Mouse (Mus musculus) cerebellum, adult 11-12 months (tissue): Measurements from ENCODE around the gene Dda1.
A peak's percentile ranks its signal among the peaks of the same experiment; 100 is the strongest.
"Not testable (repeated sequence)": the region's sequence is repeated elsewhere in the genome, so short reads cannot be mapped to it uniquely, and the experiment has no call there.

Experiments
- DNase-seq: peaks from one replicate; pipeline ENCODE4 v3.0.0; 2022

Gene Dda1

DNA sequence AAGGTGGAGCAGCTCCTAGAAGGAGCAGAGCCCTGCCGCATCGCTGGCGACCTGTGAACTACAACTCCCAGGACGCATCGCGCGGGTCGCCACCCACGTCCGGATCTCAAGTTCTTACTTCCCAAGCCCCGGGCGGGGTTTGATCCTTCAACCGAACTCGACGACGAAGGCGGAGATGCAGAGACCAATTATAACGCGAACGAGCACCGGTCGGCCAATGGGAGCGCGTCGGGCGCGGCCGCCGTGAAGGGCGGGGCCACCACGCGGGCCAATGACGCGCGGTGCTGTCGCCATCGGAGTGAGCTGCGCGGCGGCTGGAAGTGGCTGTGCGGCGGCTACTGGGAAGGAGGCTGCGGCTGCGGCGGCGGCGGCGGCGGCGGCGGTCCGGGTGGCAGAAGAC, at the start of gene Dda1:
TSS of gene Dda1 (plus strand) at position 284 of the 400 bp plus-strand sequence.
- peak; percentile 99 for DNase-seq

DNA sequence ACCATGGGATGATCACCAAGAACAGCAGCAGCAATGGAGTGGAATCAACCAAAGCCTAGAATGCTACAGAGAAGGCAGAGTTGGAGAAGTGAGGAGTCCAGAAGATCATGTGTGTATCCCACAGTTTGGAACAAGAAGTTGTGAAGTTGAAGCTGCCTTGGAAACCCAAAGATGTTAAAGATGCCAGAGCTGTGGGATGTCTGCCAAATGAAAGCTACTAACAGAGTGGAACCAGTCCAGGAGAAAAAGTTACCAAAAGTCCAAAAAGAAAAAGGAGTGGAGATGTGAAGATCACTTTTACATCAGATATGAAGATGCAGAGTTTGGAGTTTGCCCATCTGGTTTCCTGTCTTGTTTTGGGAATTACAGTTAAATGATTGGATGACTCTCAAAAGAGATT, 46.9 kb upstream of the Dda1 start:
- no peak for DNase-seq

DNA sequence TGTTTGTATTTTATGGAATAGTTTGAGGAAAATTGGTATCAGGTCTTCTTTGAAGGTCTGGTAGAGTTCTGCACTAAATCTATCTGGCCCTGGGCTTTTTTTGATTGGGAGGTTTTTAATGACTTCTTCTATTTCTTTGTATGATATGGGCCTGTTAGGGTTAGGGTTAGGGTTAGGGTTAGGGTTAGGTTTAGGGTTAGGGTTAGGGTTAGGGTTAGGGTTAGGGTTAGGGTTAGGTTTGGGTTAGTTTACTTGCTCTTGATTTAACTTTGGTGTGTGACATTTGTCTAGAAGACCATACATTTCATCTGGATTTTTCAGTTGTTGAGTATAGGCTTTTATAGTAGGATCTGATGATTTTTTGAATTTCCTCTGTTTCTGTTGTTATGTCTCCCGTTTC, 36.1 kb upstream of the Dda1 start:
- DNase-seq = not testable (repeated sequence)

DNA sequence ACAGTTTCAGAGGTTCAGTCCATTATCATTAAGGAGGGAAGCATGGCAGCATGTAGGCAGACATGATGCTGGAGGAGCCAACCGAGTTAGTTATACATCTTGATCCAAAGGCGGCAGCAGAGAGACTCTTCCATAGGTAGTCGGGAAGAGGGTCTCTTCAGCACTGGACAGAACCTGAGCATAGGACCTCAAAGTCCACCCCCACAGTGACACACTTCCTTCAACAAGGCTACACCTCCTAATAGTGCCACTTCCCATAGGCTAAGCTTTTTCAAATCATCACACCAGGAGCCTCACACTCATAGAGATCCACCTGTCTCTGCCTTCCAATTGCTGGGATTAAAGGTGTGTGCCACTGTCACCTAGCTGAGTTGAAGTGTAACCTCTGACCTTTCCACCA, 32.0 kb upstream of the Dda1 start:
- DNase-seq = no peak

DNA sequence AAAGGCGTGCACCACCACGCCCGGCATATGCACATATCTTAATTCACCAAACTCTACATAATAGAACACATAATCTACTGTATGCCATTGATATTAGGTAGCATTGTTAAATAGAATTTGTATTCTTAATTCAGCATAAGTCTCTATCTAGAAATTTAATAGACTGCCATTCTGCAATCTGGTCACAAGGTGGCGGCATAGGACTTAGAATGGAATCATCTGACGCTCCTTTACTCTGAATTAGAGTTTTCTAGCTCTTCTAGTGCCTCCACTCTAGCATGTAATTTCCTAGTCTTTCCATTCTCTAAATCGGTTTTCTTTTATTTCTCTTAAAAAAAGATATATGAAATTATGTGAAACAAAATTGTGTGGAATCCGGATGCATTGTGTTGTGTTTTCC, 27.6 kb upstream of the Dda1 start:
- no peak for DNase-seq

DNA sequence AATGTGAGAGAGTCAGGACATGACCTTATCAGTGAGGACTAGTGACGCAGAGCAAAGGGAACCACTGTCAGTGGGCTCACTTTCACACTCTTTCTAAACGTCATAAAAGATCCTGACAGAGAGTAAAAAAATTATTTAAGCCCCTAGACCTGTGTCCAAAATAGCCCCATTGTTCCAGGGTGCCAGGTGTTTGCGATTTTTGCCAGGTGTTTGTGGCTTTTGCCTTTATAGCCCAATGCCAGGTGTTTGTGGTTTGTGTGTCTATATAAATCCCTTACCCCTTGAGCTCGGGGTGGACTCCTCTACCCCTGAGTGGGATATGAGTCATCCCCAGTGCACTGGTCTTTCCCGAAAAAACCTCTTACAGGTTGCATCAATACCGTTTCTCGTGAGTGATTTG, 23.9 kb upstream of the Dda1 start:
- DNase-seq = no peak

DNA sequence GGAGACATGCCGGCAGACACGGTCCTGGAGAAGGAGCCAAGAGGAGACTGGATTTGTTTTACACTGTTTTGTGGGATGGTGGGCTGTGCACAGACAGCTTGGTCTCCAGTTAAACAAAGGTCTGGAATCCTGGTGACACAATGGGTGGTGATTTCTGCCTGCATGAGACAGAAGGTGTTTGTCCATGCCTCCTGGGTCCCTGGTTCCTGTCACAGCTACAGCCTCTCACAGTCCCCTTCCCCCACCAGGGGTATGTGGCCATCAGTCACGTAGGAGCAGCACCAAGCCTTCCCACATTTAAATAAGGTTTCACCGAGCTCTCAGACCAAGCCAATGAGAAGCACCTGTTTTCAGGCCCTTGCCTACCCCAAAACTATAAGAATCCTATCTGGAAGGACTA, 17.7 kb upstream of the Dda1 start:
- no peak for DNase-seq

DNA sequence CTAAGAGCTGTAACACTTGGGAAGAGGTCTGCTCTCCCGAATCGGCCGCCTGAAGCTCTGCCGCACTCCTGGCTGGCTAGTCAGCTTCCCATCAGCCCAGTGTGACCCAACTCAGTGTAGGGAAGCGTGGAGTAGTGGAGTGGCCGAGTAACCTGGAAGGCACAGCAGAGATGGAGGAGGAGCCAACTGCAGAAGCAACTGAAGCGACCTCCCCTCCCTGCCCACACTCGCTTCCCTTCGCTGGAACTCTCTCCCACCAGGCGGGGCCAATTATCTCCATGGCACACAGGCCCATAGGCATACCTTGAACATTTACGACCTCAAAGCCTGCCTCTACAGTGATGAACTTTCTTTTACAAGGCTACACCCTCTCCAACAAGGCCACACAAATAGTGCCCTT, 17.2 kb upstream of the Dda1 start:
- DNase-seq = no peak

DNA sequence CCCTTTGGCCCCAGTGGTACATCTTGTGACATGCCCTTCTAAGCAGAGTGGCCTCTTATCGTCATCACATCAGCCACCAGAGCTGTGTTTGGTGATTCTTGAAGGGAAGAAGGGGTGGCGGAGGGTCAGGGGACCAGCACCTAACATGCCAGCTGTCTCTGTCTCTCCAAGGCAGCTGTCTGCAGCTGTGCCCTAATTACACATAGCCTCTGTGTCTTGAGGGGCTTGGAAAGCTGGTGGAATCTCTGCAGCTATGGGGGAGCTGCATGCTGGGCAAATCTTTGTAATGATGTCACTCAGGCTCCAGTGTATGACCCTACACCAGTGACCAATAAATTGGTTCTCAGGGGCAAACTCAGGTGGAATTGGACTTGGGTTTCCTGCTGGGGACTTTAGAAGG, 16.3 kb upstream of the Dda1 start:
- DNase-seq = no peak

DNA sequence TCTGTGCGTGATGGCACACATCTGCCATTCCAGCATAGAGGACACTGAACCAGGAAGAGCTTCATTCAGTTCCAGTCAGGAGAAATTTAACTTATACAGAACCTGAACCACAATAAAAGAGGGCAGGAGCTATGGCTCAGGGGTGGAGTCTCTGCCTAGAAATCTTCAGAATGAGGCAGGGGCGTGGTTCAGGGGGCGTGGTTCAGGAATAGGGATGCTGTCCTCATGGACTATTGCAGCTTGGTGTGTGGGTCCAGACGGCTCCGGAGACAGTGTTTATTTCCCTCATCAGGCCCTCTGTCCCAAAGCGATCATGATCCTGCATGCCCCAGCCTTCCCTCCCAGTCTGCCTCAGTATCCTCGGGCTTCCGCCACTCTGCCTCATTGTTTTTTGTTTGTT, 14.3 kb upstream of the Dda1 start:
- no peak for DNase-seq

DNA sequence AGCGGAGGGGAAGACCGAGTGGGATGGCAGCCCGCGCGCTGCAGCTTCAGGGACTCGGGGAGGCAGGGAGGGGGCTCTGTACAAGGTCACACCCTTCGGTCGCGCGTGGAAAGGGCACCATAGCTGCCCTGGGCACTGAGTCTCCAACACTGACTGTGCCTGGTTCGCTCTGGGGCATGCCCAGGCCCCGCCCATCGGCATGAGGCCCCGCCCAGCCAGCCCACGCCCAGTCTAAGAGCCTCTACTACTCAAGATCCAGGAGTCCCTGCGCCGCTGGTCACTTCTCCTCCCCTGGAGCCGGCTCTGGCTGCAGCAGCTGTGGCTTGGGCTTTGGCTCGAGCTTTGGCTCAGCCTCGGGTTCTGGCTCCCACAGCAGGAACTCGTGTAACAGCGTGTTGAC, 12.1 kb upstream of the Dda1 start:
- DNase-seq = peak; percentile 45

DNA sequence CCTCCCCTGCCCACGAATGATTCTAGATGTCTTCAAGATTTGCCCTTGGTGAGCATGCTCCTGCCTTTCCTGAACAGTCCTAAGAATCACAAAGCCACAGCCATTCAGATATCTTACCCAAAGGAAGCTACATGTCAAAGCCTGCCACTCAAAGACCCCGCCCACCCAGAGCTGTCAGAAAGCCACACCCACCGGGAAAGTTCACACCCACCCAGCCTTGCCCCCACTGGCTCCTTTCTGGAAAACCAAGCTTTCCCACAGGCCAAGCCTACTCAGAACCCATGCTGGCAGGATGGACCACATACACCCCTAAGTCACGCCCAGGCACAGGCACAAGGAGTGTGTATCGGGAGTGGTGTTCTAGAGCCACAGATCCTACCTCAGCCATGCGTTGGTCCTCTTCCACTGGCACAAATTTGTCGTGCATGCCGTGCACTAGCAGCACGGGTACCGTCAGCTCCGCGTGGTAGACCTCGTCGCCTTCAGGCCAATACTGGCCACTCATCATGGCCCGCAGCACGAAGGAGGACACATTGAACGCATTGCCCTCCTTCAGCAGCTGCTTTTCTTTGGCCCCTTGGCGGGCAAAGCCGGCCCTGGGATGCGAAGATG, 11.2 kb upstream of the Dda1 start:
- DNase-seq = peak; percentile 30

DNA sequence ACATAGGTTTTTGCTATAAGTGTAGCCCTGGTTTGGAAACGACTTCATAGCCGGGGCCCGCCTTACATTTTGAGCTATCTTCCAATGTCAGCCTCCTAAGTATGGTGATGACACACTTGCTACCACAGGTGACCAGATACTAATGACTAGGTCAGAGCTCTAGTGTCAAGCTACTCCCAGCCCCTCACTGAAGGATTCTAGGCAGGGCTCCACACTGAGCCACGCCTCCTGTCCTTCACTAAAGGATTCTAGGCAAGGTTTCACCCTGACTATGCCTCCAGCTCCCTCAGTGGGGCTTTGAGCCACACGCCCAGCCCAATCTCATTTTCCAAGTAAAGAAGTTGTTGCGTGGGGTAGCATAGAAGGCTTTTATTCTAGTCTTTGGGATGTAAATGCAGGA, 8.3 kb upstream of the Dda1 start:
- no peak for DNase-seq

DNA sequence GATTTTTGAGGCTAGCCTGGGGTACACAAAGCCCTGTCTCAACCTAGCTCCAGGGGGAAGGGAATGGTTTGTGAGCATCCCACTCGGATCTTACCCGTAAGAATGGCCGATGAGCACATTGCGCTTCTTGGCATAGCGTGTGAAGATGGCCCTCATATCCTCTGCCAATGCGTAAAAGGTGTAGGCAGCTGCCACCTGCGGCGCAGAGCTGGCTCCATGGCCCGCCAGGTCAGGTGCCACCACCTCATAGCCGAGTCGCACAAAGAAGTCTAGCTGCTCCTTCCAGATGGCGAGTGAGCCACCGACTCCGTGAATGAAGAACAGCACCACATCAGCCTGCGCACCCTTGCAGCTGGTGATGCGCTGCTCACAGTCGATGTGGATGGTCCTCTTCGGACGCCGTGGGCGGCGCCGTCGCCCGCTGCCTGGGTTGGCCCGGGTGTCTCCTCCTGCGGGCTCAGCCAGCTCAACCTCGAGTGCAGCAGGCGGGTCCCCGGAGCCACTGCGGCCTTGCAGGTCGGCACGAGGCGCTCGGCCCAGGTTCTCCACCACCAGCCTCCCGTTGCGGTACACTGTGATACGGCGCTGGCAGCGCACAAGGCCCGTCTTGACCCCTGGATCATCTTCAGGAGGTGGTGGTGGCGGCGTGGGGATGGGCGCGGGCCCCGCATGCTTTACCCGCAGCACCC, 7.7 kb upstream of the Dda1 start:
- DNase-seq = peak; percentile 70

DNA sequence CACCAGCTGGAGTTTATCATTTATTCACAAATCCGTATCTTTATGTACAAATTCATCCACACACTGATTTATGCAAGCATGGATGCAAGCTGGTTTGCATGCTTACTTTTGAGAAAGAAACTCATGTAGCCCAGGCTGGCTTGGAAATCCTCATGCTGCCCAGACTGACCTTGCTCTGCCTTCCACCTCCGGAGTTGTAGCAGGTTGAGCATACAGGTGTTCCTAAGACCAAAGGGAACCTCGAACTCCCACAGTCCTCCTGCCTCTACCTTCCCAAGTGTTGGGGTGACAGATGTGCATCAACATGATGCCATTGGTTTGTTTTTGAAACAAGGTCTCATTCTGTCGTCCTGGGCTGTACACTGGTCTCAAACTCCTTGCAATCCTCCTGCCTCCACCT, 6.8 kb upstream of the Dda1 start:
- DNase-seq = no peak

DNA sequence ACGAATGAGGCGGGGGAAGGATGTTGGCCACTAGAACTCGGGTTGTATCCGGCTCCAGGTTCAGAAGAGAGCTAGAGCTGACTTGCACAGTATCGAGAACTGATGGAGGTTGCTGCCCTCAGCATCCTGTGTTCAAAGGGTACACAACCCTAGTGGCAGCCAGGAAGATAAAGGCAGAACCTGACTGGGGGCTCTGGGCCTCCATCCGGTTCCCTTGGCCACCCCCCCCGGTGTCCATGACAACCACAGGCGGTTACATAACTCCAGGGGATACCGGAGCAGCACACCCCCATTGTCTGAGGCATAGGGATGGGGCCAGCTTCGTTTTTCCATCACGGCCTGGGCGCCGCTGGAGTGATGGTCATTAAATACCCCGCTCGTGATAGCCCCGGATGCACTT, 6.2 kb upstream of the Dda1 start:
- peak; percentile 84 for DNase-seq

DNA sequence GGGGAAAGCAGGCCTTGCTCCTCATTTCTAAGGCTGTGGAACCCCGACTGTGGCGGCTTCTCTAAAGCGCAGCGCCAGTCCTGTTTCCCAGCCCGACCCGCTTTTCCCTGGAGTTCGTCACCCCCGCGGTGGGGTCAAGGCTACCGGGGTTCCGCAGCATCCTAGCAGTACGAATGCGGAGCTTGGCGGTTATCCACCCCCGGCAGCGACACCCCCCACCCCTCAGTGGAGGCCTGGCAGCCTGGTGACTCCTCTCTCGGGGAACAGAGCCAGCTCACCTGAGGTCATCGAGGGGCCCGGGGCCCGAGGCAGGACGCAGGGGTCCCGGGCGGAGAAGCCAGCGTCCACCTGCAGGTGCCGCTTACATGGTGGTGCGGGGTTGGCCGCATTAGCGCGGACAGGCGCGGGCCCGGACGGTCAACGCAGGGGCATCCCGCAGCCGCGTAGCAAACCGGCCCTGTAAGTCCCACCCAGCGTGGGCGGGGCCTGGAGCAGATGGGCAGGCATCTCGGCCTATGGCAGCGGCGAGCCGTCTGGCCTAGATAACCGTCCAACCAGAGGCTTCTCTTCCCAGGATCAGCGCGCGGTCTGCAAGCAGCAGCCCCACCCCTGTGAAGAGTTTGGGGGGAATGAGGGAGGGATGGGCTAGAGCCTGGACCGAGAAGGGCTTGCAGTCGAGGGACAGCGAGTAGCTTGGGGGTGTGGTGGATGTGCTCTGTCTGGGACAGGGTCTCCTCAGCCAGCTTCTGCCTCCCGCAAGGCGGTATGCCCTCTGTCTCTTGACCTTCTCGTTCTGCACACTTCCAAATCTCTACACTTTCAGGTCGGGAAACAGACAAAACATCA, 5.6 kb upstream of the Dda1 start, which contains the start of gene Abhd8:
TSS of gene Abhd8 (minus strand) at position 468 of the 846 bp plus-strand sequence.
- peak; percentile 99 for DNase-seq

DNA sequence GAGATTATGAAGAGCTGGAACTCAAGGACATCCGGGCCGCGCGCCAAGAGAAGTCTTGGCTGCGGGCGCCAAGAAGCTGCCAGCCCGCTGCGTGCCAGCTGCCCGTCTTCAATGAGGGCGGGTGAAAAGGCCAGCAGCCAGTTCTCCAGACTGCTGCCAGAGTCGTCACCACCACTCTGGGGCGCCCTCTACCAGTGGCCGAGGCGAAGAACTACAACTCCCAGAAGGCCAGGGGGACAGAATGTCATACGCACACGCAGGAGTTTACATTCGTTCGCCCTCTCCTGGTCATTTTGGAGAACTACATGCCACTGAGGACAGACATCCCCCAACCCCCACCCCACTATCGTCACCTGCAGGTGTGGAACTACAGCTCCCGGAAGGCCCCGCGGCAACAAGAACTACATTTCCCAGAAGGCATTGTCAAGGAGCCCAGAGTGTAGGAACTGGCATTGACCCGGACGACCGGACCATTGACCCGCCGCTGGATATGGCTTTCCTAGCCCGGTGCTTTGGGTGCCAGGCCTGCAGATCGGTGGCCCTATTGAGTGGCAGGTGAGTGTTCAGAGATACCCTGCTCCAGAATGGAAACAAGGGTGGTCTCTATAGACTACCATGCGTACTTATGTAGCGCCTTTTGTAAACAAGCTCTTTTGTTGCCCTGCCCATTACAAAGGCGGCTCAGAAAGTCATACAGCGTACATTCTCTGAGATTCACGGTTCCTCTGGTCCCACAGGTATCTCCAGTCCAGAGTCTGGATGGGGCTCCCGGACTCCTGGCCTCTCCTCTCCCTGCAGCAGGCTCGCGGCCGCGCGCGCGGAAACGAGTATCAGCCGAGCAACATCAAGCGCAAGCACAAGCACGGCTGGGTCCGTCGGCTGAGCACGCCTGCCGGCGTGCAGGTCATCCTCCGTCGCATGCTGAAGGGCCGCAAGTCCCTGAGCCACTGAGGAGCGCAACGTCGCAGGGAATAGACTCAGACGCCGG, 4.2 kb upstream of the Dda1 start, which contains the start of gene Mrpl34:
TSS of gene Mrpl34 (plus strand) at position 447 of the 988 bp plus-strand sequence.
- DNase-seq = peak; percentile 100

DNA sequence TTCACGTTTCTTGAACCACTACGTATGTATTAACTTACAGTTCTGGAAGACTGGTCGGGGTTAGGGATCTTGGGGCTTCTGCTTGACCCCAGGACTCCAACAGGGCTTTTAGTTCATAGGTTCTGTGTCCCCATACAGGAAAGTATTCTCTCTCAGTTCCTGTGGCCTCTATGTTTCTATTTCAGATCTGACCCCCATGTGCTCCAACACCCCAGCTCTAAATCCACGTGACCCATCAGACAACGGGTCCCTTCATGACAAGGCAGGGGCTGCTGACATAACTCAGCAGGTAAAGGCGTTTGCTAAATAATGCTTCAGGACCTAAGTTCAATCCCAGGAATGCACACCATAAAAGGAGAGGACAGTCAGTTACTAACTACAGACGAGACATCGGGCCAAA, 3.3 kb upstream of the Dda1 start:
- DNase-seq = peak; percentile 41

DNA sequence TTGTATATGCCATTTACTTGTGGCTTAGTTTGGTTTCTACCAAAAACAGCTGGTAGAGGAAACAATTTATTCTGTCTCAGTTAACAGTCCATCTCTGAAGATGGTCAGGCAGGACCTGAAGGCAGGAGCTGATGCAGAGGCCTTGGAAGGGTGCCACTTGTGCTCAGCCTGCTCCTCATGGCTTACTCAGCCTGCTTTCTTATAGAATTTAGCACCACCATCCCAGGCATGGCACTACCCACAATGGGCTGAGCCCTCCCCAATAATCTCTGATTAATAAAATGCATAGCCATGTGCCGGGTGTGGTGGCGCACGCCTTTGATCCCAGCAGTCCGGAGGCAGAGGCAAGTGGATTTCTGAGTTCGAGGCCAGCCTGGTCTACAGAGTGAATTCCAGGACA, 2.8 kb upstream of the Dda1 start:
- peak; percentile 63 for DNase-seq

DNA sequence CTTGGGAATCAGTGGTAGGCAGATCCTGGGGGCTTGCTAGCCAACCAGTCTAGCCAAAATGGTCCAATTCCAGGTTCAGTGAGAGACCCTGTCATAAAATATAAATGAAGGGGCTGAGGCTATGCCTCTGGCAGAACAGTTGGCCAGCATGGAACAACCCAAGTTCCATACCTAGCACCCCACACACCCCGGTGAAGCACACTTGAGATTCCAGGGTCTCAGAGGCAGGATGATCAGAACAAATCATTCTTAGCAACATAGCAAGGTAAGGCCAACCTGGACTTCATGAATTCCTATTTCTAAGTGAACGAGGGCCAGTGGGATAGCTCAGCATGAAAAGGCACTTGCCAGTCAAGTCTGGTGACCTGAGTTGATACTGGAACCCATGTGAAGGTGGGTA, 1.8 kb upstream of the Dda1 start:
- DNase-seq = peak; percentile 45

DNA sequence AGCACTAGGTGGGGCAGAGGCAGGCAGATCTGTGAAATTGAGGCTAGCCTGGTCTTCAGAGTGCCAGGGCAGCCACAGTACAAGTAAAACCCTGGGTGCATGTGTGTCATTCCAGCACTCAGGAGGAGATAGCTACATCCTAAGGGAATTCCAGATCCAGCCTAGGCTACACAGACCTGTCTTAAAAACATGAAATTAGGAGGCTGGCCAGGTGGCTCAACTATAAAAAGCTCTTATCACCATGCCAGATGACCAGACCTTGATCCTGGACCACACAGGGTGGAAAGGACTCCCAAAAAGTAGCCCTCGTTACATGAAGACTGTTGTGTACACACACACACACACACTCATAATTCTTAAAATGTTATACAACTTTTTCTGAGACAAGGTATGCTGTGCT, 998 bp upstream of the Dda1 start:
- DNase-seq = peak; percentile 61

DNA sequence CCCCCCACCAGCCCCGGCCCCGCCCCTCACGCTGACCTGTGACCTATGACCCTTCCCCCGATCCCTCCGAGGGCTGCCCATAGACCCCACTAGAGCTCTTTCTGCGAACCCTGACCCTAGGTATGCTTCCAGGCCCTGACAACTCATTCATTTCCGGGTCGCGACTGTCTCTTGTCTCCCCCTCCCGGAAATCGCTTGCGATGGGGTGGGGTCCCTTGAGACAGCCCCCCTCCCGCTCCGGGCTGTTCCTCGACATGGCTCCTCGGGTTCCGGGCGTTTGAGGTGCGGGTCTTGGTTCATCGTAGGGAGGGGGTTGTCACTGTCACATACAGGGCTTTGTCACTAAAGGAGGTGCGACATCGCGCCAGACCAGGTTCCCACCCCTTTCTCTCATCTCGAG, 412 bp downstream of the Dda1 start:
- peak; percentile 83 for DNase-seq
